Mouse (Mus musculus) MEL (cell line): Measurements from ENCODE around the gene Ankrd44.
A peak's percentile ranks its signal among the peaks of the same experiment; 100 is the strongest.

Experiments used
- CTCF ChIP-seq, 3 experiments: IDR thresholded peaks in 2 of 3; conservative IDR thresholded peaks in 1 of 3; 2 replicates each; pipeline ENCODE4 v1.5.1; 2011 to 2012; ENCODE audit warnings: low read length in 3 of 3, low read depth in 2 of 3, mild to moderate bottlenecking in 2 of 3, improper control_type of control experiment in 1 of 3, inconsistent platforms in 1 of 3, mixed read lengths in 1 of 3, moderate library complexity in 1 of 3; ENCODE audit not compliant: control insufficient read depth in 1 of 3, insufficient read depth in 1 of 3, poor library complexity in 1 of 3, severe bottlenecking in 1 of 3
- E2F4 ChIP-seq: IDR thresholded peaks from 2 replicates; pipeline ENCODE4 v1.6.1; 2011; ENCODE audit warnings: low read depth, low read length, improper control_type of control experiment, borderline replicate concordance
- ELF1 ChIP-seq: IDR thresholded peaks from 2 replicates; pipeline ENCODE4 v1.6.1; 2014; ENCODE audit warnings: low read depth, mild to moderate bottlenecking, inconsistent platforms, low read length, improper control_type of control experiment, moderate library complexity
- EP300 ChIP-seq, 2 experiments: IDR thresholded peaks; 2 replicates each; pipeline ENCODE4 v1.6.1; 2011; ENCODE audit warnings: improper control_type of control experiment in 2 of 2, low read length in 2 of 2, low read depth in 1 of 2, mild to moderate bottlenecking in 1 of 2
- HCFC1 ChIP-seq: IDR thresholded peaks from 2 replicates; pipeline ENCODE4 v1.6.1; 2012; ENCODE audit warnings: low read depth, mild to moderate bottlenecking, inconsistent platforms, low read length, improper control_type of control experiment, moderate library complexity
- NELFE ChIP-seq: IDR thresholded peaks from 2 replicates; pipeline ENCODE4 v1.6.1; 2011; ENCODE audit warnings: low read depth, low read length, improper control_type of control experiment
- POLR2A ChIP-seq, 2 experiments: IDR thresholded peaks; 2 replicates each; pipeline ENCODE4 v1.6.1; 2011 to 2012; ENCODE audit warnings: low read length in 2 of 2, mild to moderate bottlenecking in 2 of 2, control low read depth in 1 of 2, improper control_type of control experiment in 1 of 2, low read depth in 1 of 2, moderate library complexity in 1 of 2; ENCODE audit not compliant: control insufficient read depth in 1 of 2, insufficient read depth in 1 of 2, poor library complexity in 1 of 2
- SMC3 ChIP-seq: IDR thresholded peaks from 2 replicates; pipeline ENCODE4 v1.6.1; 2011; ENCODE audit warnings: low read depth, low read length, improper control_type of control experiment
- USF1 ChIP-seq: IDR thresholded peaks from 2 replicates; pipeline ENCODE4 v1.6.1; 2014; ENCODE audit warnings: low read depth, mild to moderate bottlenecking, inconsistent platforms, low read length, improper control_type of control experiment, moderate library complexity
- ZKSCAN1 ChIP-seq: IDR thresholded peaks from 2 replicates; pipeline ENCODE4 v1.6.1; 2012; ENCODE audit warnings: low read depth, mild to moderate bottlenecking, inconsistent platforms, low read length, improper control_type of control experiment, moderate library complexity

- TF ChIP-seq ZKSCAN1 (no peak), EP300 (IDR thresholded peaks at IDR 0.05; ENCODE audit: low read depth in 1 of 2, low read length in 2 of 2) (no peak), CTCF (IDR thresholded peaks at IDR 0.05 in 2 of 3, conservative IDR thresholded peaks at IDR 0.05 in 1 of 3; ENCODE audit: control insufficient read depth in 1 of 3, insufficient read depth in 1 of 3, low read depth in 2 of 3, low read length in 3 of 3, poor library complexity in 1 of 3, severe bottlenecking in 1 of 3) (peak in 2 of 3 experiments; percentile 8 to 76; a peak in 3 of 6 replicates), ELF1 (no peak), NELFE (no peak), POLR2A (IDR thresholded peaks at IDR 0.05; ENCODE audit: control insufficient read depth in 1 of 2, insufficient read depth in 1 of 2, low read depth in 1 of 2, low read length in 2 of 2, poor library complexity in 1 of 2) (no peak), HCFC1 (no peak), E2F4 (no peak), SMC3 (peak; percentile 87), USF1 (no peak)
These were observed 93.4 kb downstream of the Ankrd44 start for GRCm38 (mm10) chr1:54832765-54833164.
